ENCODE assay signal across 8 mouse cellular contexts in the genomic region with DNA sequence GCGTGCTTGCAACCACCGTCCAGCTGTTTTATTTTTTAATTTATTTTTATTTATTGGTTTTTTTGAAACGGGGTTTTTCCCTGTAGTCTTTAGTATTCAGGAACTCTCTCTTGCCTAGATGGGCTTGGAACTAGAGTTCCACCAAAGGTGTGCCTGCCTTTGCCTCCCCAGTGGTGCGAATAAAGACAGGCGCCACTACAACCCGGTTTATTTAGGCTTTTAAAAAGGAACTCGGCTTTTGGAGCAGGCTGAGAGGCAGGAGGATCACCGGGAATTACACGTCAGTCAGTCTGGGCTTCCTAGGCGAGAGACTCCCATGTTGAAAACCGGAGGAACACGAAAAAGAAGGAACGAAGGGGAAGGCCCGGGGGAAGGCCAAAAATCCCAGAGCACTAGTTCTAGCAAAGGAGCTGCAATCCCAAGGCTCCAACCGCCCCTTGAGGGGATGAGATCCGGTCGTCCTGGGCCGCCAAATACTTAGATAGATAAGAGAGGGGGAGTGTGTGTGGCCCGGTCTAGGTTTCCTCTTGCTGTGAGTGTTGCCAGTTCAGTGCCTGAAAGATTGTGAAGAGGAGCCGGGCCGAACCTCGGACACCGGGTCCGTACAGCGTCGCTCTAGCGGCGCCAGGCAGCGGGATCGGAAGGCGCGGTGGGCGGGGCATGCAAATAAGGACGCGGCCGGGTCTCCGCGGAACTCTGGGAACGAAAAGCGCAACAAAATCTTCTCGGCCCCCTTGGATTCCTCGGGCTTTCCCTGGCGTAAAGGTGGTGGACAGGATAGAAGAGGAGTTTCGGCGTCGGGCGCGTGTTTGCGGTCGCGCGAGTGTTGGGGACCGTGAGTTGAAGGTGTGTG. TPM values are rescaled to one million over a fixed set of nuclear protein-coding genes. Genes with fewer than 3 reads are reported as not detected.
DNase-seq lines count a peak whose midpoint lies in the region; ATAC-seq and TF ChIP-seq lines count a peak whose summit lies in the region.
"Not testable (repeated sequence)": the region's sequence is repeated elsewhere in the genome, so short reads cannot be mapped to it uniquely, and the experiment has no call there.

No protein-coding gene starts in this region.

- 6% methylated on average over 53 of the region's 53 CpGs for WGBS in forebrain, embryonic 10.5 days
- WGBS in heart, embryonic 14.5 days = 5% methylated on average over 50 of the region's 53 CpGs
- WGBS in liver, embryonic 12.5 days (ENCODE audit: insufficient replicate concordance) = 6% methylated on average over 53 of the region's 53 CpGs

- H3K79me2 ChIP-seq in C2C12 (ENCODE audit: control insufficient read depth, insufficient read depth) = not testable (repeated sequence)

- not testable (repeated sequence) for H3K36me3 ChIP-seq in C2C12 (ENCODE audit: control insufficient read depth, insufficient read depth); forebrain, embryonic 10.5 days (replicated peaks); heart, embryonic 14.5 days (ENCODE audit: control insufficient read depth, insufficient read depth, low read length); liver, embryonic 12.5 days; splenic B cell, adult 2 months (ENCODE audit: control insufficient read depth, insufficient read depth, low read length, poor library complexity, severe bottlenecking)

- H3K9ac ChIP-seq in heart, embryonic 14.5 days (ENCODE audit: low read length) = peak overlapping the region; percentile 71
- peak overlapping the region; percentile 57 for H3K9ac ChIP-seq in liver, embryonic 12.5 days

- H3K4me2 ChIP-seq in heart, embryonic 14.5 days (ENCODE audit: low read length) = peak overlapping the region; percentile 61
- H3K4me2 ChIP-seq in liver, embryonic 12.5 days = peak overlapping the region; percentile 68

- not testable (repeated sequence) for TF ChIP-seq CTCF in C2C12 (IDR thresholded peaks at IDR 0.05; ENCODE audit: control insufficient read depth, insufficient read depth, insufficient read length)

- H3K79me3 ChIP-seq in C2C12 (ENCODE audit: low read depth) = not testable (repeated sequence)

- H3K27me3 ChIP-seq in C2C12 (ENCODE audit: control insufficient read depth, insufficient read depth, insufficient read length); forebrain, embryonic 10.5 days (ENCODE audit: poor library complexity, severe bottlenecking); heart, embryonic 14.5 days (ENCODE audit: control insufficient read depth, insufficient read depth, low read length); liver, embryonic 12.5 days (replicated peaks); splenic B cell, adult 2 months (ENCODE audit: control insufficient read depth, insufficient read depth, low read length, poor library complexity, severe bottlenecking): not testable (repeated sequence)

- ATAC-seq in heart, embryonic 14.5 days (ENCODE audit: insufficient number of reproducible peaks, insufficient read depth, low FRiP score, low read depth) = peak; percentile 57
- peak; percentile 31; the same call in 1 of the 2 replicates for ATAC-seq in liver, embryonic 12.5 days

- not testable (repeated sequence) for H3K9me3 ChIP-seq in forebrain, embryonic 10.5 days; heart, embryonic 14.5 days (ENCODE audit: control insufficient read depth, low read length); liver, embryonic 12.5 days (replicated peaks)

- not testable (repeated sequence) for H3K4me3 ChIP-seq in C2C12 (ENCODE audit: insufficient read depth, poor library complexity, severe bottlenecking)
- H3K4me3 ChIP-seq in brown adipose tissue, adult 24 weeks (ENCODE audit: insufficient read depth, low read depth, low read length) = peak overlapping the region; percentile 70
- H3K4me3 ChIP-seq in forebrain, embryonic 10.5 days = peak overlapping the region; percentile 46
- peak overlapping the region; percentile 34 to 50 for H3K4me3 ChIP-seq in heart, embryonic 14.5 days (ENCODE audit: control insufficient read depth in 1 of 2, insufficient read depth in 1 of 2, low read depth in 1 of 2, low read length in 2 of 2)
- peak overlapping the region; percentile 48 for H3K4me3 ChIP-seq in liver, embryonic 12.5 days

- H3K4me1 ChIP-seq in brown adipose tissue, adult 24 weeks (ENCODE audit: control insufficient read depth, insufficient read depth, insufficient read length, low read length); forebrain, embryonic 10.5 days; heart, embryonic 14.5 days (ENCODE audit: control insufficient read depth in 2 of 2, insufficient read depth in 2 of 2, low read length in 2 of 2): not testable (repeated sequence)
- peaks cover 20% of the 10 kb centered on the region for H3K4me1 ChIP-seq in liver, embryonic 12.5 days

- DNase-seq in forebrain, embryonic 10.5 days (ENCODE audit: extremely low spot score, low spot score) = peak; percentile 76
- peak; percentile 89 for DNase-seq in kidney, postnatal 10 days
- peak; percentile 85 for DNase-seq in naive thymus-derived CD4-positive, alpha-beta T cell, adult 2 months (ENCODE audit: low read depth)
- DNase-seq in splenic B cell, adult 2 months (ENCODE audit: low read depth, low spot score) = peak; percentile 79

- H3K27ac ChIP-seq in brown adipose tissue, adult 24 weeks (replicated peaks; ENCODE audit: low read depth, low read length) = peak overlapping the region; percentile 95
- peak overlapping the region; percentile 88 for H3K27ac ChIP-seq in forebrain, embryonic 10.5 days
- H3K27ac ChIP-seq in heart, embryonic 14.5 days (replicated peaks in 1 of 2; ENCODE audit: control insufficient read depth in 1 of 2, insufficient read depth in 1 of 2, low read depth in 2 of 2, low read length in 2 of 2) = peak overlapping the region; percentile 70 to 79
- H3K27ac ChIP-seq in liver, embryonic 12.5 days = peak overlapping the region; percentile 76; the same call in 1 of the 2 replicates

- not testable (repeated sequence) for H3ac ChIP-seq in C2C12 (ENCODE audit: control insufficient read depth, insufficient read length, low read depth)

TF ChIP-seq in C2C12, 6 proteins besides CTCF, POLR2A, EP300 and RAD21:
- TF ChIP-seq MAX (IDR thresholded peaks at IDR 0.05) = peak; percentile 36

RNA-seq across cellular contexts. Expression of a gene that starts 14.1 kb away (rescaled TPM):
- 9.5 TPM for polyA plus RNA-seq in C2C12 (2012; fragmentation: generic; extraction: Trizol)
- 27.0 and 33.3 TPM in 2 replicates for polyA plus RNA-seq in brown adipose tissue, adult 24 weeks (2012; ENCODE audit: insufficient read depth, insufficient read length, missing spikeins)
- polyA plus RNA-seq in forebrain, embryonic 10.5 days (2016; fragmentation: Nextera tagmentation; extraction: Ambion mirVana) = 30.7 and 33.9 TPM in 2 replicates
- 42.4 and 48.4 TPM in 2 replicates for polyA plus RNA-seq in heart, embryonic 14.5 days (2014; fragmentation: Nextera tagmentation; extraction: Ambion mirVana)
- 11.8 and 12.4 TPM in 2 replicates for polyA plus RNA-seq in liver, embryonic 12.5 days (2016; fragmentation: Nextera tagmentation; extraction: Ambion mirVana)

RNA-seq across cellular contexts. Expression of a gene that starts 24.3 kb away (rescaled TPM):
- polyA plus RNA-seq in C2C12 (2012; fragmentation: generic; extraction: Trizol) = 2.5 TPM
- 3.5 and 3.8 TPM in 2 replicates for polyA plus RNA-seq in brown adipose tissue, adult 24 weeks (2012; ENCODE audit: insufficient read depth, insufficient read length, missing spikeins)
- polyA plus RNA-seq in forebrain, embryonic 10.5 days (2016; fragmentation: Nextera tagmentation; extraction: Ambion mirVana) = 2.4 and 3.1 TPM in 2 replicates
- polyA plus RNA-seq in heart, embryonic 14.5 days (2014; fragmentation: Nextera tagmentation; extraction: Ambion mirVana) = 6.2 and 6.7 TPM in 2 replicates
- polyA plus RNA-seq in liver, embryonic 12.5 days (2016; fragmentation: Nextera tagmentation; extraction: Ambion mirVana) = 1.0 and 1.3 TPM in 2 replicates

RNA-seq across cellular contexts. Expression of a gene that starts 42.0 kb away (rescaled TPM):
- not detected for polyA plus RNA-seq in C2C12 (2012; fragmentation: generic; extraction: Trizol)
- not detected in 2 replicates for polyA plus RNA-seq in brown adipose tissue, adult 24 weeks (2012; ENCODE audit: insufficient read depth, insufficient read length, missing spikeins)
- polyA plus RNA-seq in forebrain, embryonic 10.5 days (2016; fragmentation: Nextera tagmentation; extraction: Ambion mirVana) = not detected in 2 replicates
- not detected in 2 replicates for polyA plus RNA-seq in heart, embryonic 14.5 days (2014; fragmentation: Nextera tagmentation; extraction: Ambion mirVana)
- polyA plus RNA-seq in liver, embryonic 12.5 days (2016; fragmentation: Nextera tagmentation; extraction: Ambion mirVana) = not detected in 2 replicates

RNA-seq across cellular contexts. Expression of a gene that starts 59.0 kb away (rescaled TPM):
- polyA plus RNA-seq in C2C12 (2012; fragmentation: generic; extraction: Trizol) = 1.0 TPM
- 31.8 and 39.5 TPM in 2 replicates for polyA plus RNA-seq in brown adipose tissue, adult 24 weeks (2012; ENCODE audit: insufficient read depth, insufficient read length, missing spikeins)
- 1.5 and 1.8 TPM in 2 replicates for polyA plus RNA-seq in forebrain, embryonic 10.5 days (2016; fragmentation: Nextera tagmentation; extraction: Ambion mirVana)
- 3.6 and 4.1 TPM in 2 replicates for polyA plus RNA-seq in heart, embryonic 14.5 days (2014; fragmentation: Nextera tagmentation; extraction: Ambion mirVana)
- polyA plus RNA-seq in liver, embryonic 12.5 days (2016; fragmentation: Nextera tagmentation; extraction: Ambion mirVana) = 5.0 and 5.3 TPM in 2 replicates
